Mouse (Mus musculus): Measurements from ENCODE around the gene Ecm1. TPM values are rescaled to one million over a fixed set of nuclear protein-coding genes. Genes with fewer than 3 reads are reported as not detected.

Ecm1 gene
- polyA plus RNA-seq, 1 experiment = 62.3 TPM

GRCm38 (mm10) chr3:95760656-95761055 is 21.3 kb upstream of the Ecm1 start:
- Histone ChIP-seq H3K36me3 (ENCODE audit: control insufficient read depth, insufficient read depth, low read length) (peaks cover 20% of the 10 kb centered on the region), H3K27ac (ENCODE audit: insufficient read depth, low read length) (no peak overlapping the region), H3K27me3 (ENCODE audit: control insufficient read depth, insufficient read depth, low read length) (no peaks in the 10 kb centered on the region), H3K4me1 (ENCODE audit: control insufficient read depth, insufficient read depth, insufficient read length) (peaks cover 5% of the 10 kb centered on the region), H3K4me3 (ENCODE audit: extremely low read depth, insufficient read depth, insufficient read length) (no peak overlapping the region)
- DNase-seq (ENCODE audit: low read depth in 1 of 2, low spot score in 2 of 2) = no peak
- TF ChIP-seq POLR2A (IDR thresholded peaks at IDR 0.05; ENCODE audit: low read depth, low read length) (no peak), CTCF (IDR thresholded peaks at IDR 0.05; ENCODE audit: extremely low read depth, insufficient read depth, insufficient read length, insufficient replicate concordance) (no peak)

DNA sequence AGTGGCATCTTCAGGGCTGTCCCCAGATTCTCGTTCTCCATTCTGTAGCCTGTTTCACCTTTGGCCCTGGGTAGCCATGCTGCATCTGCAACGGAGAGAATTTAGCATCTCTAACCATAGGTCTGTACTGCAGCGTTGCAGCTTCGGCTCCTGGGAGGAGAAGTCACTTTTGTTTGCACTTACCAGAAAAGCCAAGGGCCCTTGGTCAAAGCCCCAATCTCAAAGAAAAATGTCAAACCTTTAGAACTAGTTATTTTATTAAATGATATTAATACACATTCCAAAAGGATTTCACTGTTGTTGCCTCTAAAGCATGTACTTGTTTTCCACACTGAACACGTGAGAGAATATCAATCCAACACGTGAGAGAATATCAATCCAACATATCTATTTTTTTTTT is 20.7 kb upstream of the Ecm1 start, which contains the start of gene Tars2:
Gene Tars2 (minus strand): TSS at position 101 of the 400 bp plus-strand sequence.
- Histone ChIP-seq H3K36me3 (ENCODE audit: control insufficient read depth, insufficient read depth, low read length) (peaks cover 17% of the 10 kb centered on the region), H3K27me3 (ENCODE audit: control insufficient read depth, insufficient read depth, low read length) (no peaks in the 10 kb centered on the region), H3K27ac (ENCODE audit: insufficient read depth, low read length) (no peak within 1 kb of the TSS), H3K4me3 (ENCODE audit: extremely low read depth, insufficient read depth, insufficient read length) (no peak within 1 kb of the TSS), H3K4me1 (ENCODE audit: control insufficient read depth, insufficient read depth, insufficient read length) (peaks cover 5% of the 10 kb centered on the region)
- no peak for TF ChIP-seq POLR2A (IDR thresholded peaks at IDR 0.05; ENCODE audit: low read depth, low read length)
- TF ChIP-seq CTCF (IDR thresholded peaks at IDR 0.05; ENCODE audit: extremely low read depth, insufficient read depth, insufficient read length, insufficient replicate concordance) = no peak
- no peak for DNase-seq (ENCODE audit: low read depth in 1 of 2, low spot score in 2 of 2)
- WGBS = 92% methylated on average over 6 of the region's 6 CpGs

- no peak for TF ChIP-seq POLR2A (IDR thresholded peaks at IDR 0.05; ENCODE audit: low read depth, low read length)
- TF ChIP-seq CTCF (IDR thresholded peaks at IDR 0.05; ENCODE audit: extremely low read depth, insufficient read depth, insufficient read length, insufficient replicate concordance) = no peak
- WGBS = 40% methylated on average over 9 of the region's 9 CpGs
- Histone ChIP-seq H3K36me3 (ENCODE audit: control insufficient read depth, insufficient read depth, low read length) (peaks cover 3% of the 10 kb centered on the region; the same call in 1 of the 2 replicates), H3K27me3 (ENCODE audit: control insufficient read depth, insufficient read depth, low read length) (no peaks in the 10 kb centered on the region), H3K4me3 (ENCODE audit: extremely low read depth, insufficient read depth, insufficient read length) (no peak overlapping the region), H3K4me1 (ENCODE audit: control insufficient read depth, insufficient read depth, insufficient read length) (peaks cover 7% of the 10 kb centered on the region), H3K27ac (ENCODE audit: insufficient read depth, low read length) (peak overlapping the region; percentile 28; the same call in 1 of the 2 replicates)
- DNase-seq (ENCODE audit: low read depth in 1 of 2, low spot score in 2 of 2) = peak in 1 of 2 experiments; percentile 58
Observed at GRCm38 (mm10) chr3:95758467-95759218, 19.3 kb upstream of the Ecm1 start.

- Histone ChIP-seq H3K4me3 (ENCODE audit: extremely low read depth, insufficient read depth, insufficient read length) (no peak overlapping the region), H3K27me3 (ENCODE audit: control insufficient read depth, insufficient read depth, low read length) (no peaks in the 10 kb centered on the region), H3K36me3 (ENCODE audit: control insufficient read depth, insufficient read depth, low read length) (peaks cover 3% of the 10 kb centered on the region), H3K27ac (ENCODE audit: insufficient read depth, low read length) (no peak overlapping the region), H3K4me1 (ENCODE audit: control insufficient read depth, insufficient read depth, insufficient read length) (peaks cover 7% of the 10 kb centered on the region)
- 83% methylated on average over 2 of the region's 2 CpGs for WGBS
- DNase-seq (ENCODE audit: low read depth in 1 of 2, low spot score in 2 of 2) = no peak
- TF ChIP-seq CTCF (IDR thresholded peaks at IDR 0.05; ENCODE audit: extremely low read depth, insufficient read depth, insufficient read length, insufficient replicate concordance) (no peak), POLR2A (IDR thresholded peaks at IDR 0.05; ENCODE audit: low read depth, low read length) (no peak)
Observed at GRCm38 (mm10) chr3:95756808-95757207, 17.4 kb upstream of the Ecm1 start.

- no peaks in the 10 kb centered on the region for H3K27me3 ChIP-seq (ENCODE audit: control insufficient read depth, insufficient read depth, low read length)
Observed at GRCm38 (mm10) chr3:95754345-95755206, 15.2 kb upstream of the Ecm1 start.

GRCm38 (mm10) chr3:95752935-95753334 is 13.6 kb upstream of the Ecm1 start:
- no peak overlapping the region for H3K27ac ChIP-seq (ENCODE audit: insufficient read depth, low read length)

More at GRCm38 (mm10) chr3:95754345-95755206, 15.2 kb upstream of the Ecm1 start:
- Histone ChIP-seq H3K4me1 (ENCODE audit: control insufficient read depth, insufficient read depth, insufficient read length) (peaks cover 7% of the 10 kb centered on the region), H3K4me3 (ENCODE audit: extremely low read depth, insufficient read depth, insufficient read length) (peak overlapping the region; percentile 87), H3K27ac (ENCODE audit: insufficient read depth, low read length) (peak overlapping the region; percentile 76), H3K36me3 (ENCODE audit: control insufficient read depth, insufficient read depth, low read length) (peaks cover 13% of the 10 kb centered on the region)
- TF ChIP-seq CTCF (IDR thresholded peaks at IDR 0.05; ENCODE audit: extremely low read depth, insufficient read depth, insufficient read length, insufficient replicate concordance) = no peak
- peak; percentile 41 for TF ChIP-seq POLR2A (IDR thresholded peaks at IDR 0.05; ENCODE audit: low read depth, low read length)
- under 1% methylated on average over 30 of the region's 30 CpGs for WGBS
- DNase-seq (ENCODE audit: low read depth in 1 of 2, low spot score in 2 of 2) = peak; percentile 67 to 88

More at GRCm38 (mm10) chr3:95752935-95753334, 13.6 kb upstream of the Ecm1 start:
- H3K4me1 ChIP-seq (ENCODE audit: control insufficient read depth, insufficient read depth, insufficient read length) = 0 out of 2 replicates have a peak, but pooled peaks cover 2% of the 10 kb centered on the region
- DNase-seq (ENCODE audit: low read depth in 1 of 2, low spot score in 2 of 2) = no peak
- H3K4me3 ChIP-seq (ENCODE audit: extremely low read depth, insufficient read depth, insufficient read length) = no peak overlapping the region
- WGBS = 81% methylated on average over 3 of the region's 3 CpGs
- H3K27me3 ChIP-seq (ENCODE audit: control insufficient read depth, insufficient read depth, low read length) = no peaks in the 10 kb centered on the region
- H3K36me3 ChIP-seq (ENCODE audit: control insufficient read depth, insufficient read depth, low read length) = peaks cover 16% of the 10 kb centered on the region
- TF ChIP-seq CTCF (IDR thresholded peaks at IDR 0.05; ENCODE audit: extremely low read depth, insufficient read depth, insufficient read length, insufficient replicate concordance) (no peak), POLR2A (IDR thresholded peaks at IDR 0.05; ENCODE audit: low read depth, low read length) (no peak)

Data from spleen, adult 2 months (tissue).